Mouse (Mus musculus) stomach, postnatal 0 days (tissue): ENCODE measurements at regions not wholly inside any gene's neighbourhood (a gene's known extent, or its start where the extent isn't known, plus 50 kb on each side); places are given as distances from the start of the nearest gene placed in this dataset.

Experiments
- CTCF ChIP-seq: IDR thresholded peaks from 2 replicates; pipeline ENCODE4 v1.5.1; 2016; ENCODE audit warnings: antibody characterized with exemption, low read depth, mild to moderate bottlenecking, moderate library complexity
- EP300 ChIP-seq: optimal IDR thresholded peaks from 2 replicates; pipeline ENCODE3; 2016; ENCODE audit warnings: antibody characterized with exemption

GRCm38 (mm10) chr19:57552964-57553740, 57.7 kb upstream of the Atrnl1 start:
- no peak for TF ChIP-seq CTCF
- TF ChIP-seq EP300: no peak
